Mouse (Mus musculus) G1E-ER4 (cell line): ENCODE data around the gene Gm16181. TPM values are rescaled to one million over a fixed set of nuclear protein-coding genes. Genes with fewer than 3 reads are reported as not detected.

ENCODE experiments used
- GATA1 ChIP-seq: IDR thresholded peaks from one replicate; pipeline ENCODE4 v1.8.0; 2012; ENCODE audit warnings: low read length, inconsistent platforms
- polyA plus RNA-seq: library from polyadenylated mRNA; stranded (reverse); fragments of >175 nt; gene quantifications from 2 replicates; pipeline ENCODE4 v1.2.3, GENCODE M21; 2012

Gm16181 gene
- polyA plus RNA-seq, 1 experiment: not detected

DNA sequence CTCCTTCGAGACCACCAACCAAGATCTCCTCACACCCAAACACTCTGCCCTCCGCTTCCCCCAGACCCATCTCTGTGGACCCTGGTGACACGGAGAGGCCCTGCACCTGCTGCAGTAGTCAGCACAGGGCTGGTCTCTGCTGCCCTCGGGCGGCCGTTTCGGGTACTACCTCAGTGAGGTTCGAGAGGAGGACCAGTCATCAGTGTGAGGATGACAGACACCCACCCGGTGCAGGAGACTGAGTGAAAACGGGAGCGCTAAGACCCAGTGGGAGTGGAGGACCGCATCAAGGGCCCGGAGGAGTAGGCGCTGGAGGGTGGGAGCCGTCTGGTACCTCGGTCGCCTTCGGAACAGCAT lies 15.7 kb downstream of the Gm16181 start:
- TF ChIP-seq GATA1: no peak

DNA sequence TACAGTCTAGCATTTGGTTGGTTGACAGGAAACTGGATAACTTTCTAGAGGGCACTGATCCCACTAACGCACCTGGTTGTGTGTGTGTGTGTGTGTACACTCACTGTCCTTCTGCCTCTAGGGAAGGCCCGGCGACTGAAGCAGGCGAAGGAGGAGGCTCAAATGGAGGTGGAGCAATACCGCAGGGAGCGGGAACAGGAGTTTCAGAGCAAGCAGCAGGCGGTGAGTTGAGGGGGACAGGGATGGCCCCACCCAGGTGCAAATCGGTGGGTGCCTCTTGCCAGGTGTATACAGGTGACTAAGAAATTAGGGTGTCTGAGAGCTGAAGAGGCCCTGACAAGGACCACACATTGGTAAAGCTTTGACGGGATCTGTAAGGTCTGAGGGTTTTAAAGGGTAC lies 16.4 kb downstream of the Gm16181 start:
- TF ChIP-seq GATA1: no peak

DNA sequence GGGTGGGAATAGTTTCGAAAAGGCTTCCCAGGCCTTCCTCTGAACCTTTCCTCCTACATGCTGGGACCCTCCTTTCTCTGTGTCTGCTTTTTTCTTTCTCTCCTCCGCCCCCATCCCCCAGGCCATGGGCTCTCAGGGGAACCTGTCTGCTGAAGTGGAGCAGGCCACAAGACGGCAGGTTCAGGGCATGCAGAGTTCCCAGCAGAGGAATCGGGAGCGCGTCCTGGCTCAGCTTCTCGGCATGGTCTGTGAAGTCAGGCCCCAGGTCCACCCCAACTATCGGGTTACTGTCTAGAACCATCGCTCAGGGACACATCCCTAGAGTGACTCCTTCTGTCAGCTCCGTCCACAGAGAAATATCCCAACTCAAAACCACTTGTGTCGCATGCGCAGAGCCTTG lies 16.9 kb downstream of the Gm16181 start:
- TF ChIP-seq GATA1: no peak

DNA sequence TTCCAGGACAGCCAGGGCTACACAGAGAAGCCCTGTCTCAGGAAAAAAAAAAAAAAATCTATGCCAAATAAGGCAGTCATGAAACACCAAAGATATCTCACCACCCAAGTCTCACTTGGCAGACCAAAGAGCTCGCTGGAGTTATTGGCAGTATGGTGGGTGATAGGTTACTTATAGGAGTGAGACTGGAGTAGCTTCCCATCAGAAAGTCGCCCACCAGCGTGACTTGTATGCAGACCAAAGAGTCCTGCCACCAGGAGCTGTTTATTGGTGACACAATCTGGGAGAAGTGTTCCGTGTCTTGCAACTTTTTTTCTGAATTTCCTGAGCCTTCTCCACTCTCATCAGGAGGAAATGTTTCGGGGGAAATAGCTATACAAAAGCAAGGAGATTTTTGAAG lies 19.1 kb downstream of the Gm16181 start:
- TF ChIP-seq GATA1: no peak

DNA sequence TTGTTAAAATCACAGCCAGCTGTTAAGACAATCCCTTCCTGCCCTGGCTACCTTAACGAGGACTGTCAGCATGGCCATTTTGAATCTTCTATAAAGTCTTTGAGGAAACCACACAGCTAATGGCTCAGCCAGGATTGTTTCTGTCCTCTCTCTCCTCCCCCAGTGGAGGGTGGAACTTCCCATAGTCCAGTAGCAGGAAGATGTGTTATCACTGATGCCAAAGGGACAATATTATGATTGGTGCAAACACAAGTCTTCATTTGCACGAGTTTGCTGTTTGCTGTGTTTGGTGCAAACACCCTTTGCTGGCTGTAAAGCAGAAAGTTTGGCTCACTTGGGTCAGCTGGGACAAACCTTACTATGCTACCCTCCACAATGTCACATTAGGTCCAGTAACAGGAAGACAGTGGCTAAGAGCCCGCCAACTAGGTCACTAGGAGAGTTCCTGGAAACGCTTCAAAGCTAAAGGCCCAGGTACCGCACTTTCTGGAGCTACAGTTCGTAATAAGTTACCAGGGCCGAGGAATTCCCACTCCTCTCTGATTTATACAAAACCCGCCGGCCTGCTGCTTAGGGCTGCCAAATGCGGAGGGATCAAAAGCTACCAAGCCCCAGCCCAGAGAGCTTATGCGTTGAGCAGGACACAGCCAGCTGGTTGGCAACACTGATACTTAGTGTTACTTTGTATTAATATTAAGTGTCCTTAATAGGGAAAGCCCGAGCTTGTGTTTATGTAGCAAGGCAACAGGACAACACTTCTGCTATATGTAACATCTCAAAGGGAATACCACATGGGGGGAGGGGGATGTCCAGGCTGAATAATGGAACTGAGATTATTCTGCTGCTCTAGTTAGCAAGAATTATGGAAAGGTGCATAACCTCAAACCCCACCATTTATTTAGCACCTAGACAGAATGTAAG lies 20.0 kb downstream of the Gm16181 start:
- TF ChIP-seq GATA1: no peak

DNA sequence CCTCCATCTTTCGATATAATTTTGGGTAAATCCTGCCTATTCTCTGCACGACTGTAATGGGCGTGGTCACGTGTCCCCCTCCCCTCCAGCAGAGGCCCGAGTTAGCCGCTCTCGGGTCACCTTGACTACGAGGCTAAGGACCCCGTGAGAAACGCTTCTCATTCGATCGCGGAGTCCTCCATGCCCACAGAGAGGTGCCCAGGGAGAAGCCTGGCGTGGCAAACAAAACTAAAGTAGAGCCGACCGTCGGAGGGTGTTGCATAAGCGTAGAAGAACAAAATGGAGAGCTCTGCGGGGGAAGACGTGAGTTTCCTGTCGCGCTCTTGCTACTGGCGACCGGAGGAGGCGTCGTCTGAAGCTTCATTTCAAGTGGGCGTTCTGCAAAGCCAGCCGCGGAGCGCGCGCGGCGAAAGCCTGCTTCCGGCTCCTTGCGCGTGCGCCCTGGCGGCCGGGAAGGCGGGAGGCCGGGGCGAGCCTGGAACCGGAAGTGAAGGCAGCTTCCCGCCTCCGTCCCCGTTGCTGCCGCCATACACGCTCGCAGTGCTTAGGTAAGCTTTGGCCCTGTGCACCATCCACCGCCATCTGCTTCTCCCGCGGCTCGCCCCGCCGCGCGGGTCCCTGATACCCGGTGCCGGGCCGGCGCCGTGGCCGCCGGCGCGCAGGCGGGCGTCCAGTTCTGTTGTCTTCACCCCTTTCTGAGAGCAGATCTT lies 20.8 kb downstream of the Gm16181 start, which contains the start of gene Ddx39b:
Gene Ddx39b (plus strand): TSS at position 442 of the 710 bp plus-strand sequence.
- no peak for TF ChIP-seq GATA1

DNA sequence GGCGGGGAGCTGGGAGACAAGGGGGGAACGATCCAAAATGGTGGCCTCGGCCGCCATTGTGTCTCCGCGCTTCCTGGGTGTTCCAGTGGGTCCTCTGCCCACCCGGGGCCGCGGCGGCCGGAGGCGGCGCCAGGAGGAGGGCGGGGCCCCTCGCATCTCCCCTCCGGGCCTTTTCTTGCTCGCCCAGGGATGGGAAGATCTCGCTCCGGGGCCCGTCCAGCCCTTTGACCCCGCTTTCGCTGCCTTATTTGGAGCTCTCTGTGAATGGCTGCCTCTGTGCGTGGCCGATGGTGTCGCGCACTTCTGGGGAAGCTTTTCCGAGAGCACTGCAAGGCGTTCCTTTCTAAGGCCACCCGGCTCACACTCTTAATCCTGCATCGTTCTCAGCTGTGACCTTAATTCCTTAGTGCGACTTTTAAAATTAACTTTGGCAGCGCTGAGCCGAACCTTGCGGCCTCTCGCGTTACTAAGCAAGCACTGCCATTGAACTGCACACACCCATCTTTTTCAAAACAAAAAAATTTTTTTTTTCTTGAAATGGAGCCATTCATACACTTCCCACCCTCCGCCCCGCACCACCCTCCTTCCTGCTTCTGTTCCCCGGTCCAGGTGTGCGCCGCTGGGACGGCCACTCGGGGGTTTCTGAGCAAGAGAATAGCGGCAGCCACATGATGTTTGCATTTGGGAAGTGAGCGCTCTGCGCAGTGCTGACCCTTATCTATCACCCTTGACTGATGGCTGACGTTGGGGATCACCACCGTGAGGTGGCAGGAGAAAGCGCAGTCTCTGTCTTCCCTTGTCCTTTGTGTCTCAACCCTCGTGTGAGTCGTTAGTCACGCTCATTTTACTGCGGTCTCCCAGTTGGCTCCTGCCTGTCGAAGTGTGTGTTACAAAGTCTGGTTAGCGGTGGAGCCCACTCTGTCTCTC lies 21.6 kb downstream of the Gm16181 start:
- TF ChIP-seq GATA1: no peak

DNA sequence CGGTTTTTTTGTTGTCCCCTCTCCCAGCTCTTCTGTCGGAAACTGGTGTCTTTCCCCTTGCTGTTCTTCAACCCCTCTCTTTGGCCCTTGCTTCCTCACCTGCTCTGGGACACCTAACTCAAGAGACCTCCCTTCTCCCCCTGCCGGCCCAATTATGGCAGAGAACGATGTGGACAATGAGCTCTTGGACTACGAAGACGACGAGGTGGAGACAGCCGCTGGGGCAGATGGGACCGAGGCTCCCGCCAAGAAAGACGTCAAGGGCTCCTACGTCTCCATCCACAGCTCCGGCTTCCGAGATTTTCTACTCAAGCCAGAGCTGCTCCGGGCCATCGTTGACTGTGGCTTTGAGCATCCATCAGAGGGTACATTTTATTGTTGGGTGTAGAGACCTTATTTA lies 22.5 kb downstream of the Gm16181 start:
- TF ChIP-seq GATA1: no peak

DNA sequence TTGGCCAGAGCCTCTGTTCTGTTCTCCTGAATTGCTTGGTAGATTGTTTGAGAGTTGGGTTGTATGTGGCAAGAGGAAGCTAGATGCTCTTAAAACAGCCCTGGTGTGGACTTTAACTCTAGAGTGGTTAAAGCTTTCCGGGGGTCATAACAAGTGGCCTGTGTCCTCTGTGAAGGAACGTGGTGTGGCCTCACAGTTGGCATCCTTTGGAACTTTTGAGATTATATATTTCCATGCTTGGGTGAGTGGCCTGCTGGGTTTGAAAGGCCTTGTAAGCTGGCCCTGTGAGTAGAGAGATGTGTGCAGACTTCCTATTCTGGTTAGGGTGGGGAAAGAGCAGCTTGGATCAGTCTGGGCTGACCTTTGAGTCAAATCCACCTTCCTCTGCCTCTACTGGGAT lies 24.4 kb downstream of the Gm16181 start:
- TF ChIP-seq GATA1: no peak

DNA sequence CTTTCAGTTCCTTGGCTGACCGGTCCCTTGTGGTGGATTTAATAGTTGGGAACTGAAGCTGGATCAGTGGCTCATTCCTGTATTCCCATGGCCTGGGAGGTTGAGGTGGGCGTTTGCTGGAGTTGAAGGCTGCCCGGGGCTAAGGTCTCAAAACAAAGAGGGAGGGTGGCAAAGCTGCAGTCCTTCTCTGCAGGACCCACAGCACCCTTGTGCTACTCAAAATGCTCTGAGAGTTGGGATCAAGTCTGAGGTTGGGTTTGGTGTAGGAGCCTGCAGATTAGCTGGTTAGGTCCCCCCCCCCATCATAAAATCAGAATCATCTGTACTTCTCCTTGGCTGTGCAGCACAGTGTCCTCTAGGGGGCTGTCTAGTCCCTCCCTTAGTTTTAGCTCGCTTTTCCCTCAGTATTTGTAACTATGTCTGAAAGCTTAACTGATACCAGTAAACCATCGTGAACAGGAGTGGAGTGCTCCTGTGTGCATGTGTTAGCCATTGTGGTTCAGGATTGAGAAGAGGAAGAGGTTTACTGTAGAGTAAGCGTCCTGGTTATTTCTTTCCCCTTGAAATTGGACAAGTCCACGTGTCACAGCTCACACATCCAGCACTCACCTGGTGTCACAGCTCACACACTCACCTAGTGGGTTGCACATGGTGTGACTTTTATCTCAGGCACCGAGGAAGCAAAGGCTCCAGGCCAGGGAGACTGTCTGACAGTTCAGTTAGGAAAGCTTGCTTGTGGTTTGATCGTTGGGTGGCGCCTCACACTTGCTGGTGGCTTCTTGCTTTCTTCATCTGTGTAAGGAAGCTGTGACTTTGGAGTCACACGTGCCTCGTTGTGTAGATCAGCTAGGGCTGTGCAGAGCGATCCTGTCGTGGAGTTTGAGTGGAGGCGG lies 25.3 kb downstream of the Gm16181 start:
- no peak for TF ChIP-seq GATA1

DNA sequence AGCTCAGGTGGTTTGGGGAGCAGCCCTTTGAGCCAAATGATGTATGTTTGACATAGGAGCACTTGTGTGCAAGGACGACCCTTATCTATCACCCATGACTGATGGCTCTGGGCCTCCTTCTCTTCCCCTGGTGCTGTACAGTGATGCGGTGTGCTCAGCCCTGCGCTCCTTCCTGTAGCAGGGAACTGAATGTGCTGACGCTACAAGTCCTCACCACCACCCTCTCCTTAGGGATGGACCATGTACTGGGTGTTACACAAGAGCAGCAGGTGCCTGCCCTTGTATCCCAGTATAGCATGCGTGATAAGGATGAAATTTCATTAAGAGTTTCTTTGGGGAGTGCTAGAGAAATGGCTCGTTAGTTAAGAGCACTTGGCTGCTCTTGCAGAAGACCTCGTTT lies 26.5 kb downstream of the Gm16181 start:
- no peak for TF ChIP-seq GATA1

DNA sequence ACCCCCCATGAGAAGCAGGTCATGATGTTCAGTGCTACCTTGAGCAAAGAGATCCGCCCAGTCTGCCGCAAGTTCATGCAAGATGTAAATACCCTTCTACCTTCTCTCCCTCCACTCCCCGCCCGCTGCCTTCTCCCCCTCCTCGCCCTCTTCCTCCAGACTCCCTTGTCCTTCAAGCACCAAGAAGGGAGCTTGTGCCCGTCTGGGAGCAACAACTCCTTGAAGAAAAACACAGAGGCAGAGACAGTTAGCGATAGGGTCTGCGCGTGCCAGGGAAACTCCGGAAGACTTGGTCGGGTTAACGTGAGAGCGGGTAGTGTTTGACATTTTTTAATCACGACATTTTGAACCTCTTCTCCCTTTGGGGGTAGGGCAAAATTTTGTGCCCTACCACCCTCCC lies 28.4 kb downstream of the Gm16181 start:
- no peak for TF ChIP-seq GATA1

DNA sequence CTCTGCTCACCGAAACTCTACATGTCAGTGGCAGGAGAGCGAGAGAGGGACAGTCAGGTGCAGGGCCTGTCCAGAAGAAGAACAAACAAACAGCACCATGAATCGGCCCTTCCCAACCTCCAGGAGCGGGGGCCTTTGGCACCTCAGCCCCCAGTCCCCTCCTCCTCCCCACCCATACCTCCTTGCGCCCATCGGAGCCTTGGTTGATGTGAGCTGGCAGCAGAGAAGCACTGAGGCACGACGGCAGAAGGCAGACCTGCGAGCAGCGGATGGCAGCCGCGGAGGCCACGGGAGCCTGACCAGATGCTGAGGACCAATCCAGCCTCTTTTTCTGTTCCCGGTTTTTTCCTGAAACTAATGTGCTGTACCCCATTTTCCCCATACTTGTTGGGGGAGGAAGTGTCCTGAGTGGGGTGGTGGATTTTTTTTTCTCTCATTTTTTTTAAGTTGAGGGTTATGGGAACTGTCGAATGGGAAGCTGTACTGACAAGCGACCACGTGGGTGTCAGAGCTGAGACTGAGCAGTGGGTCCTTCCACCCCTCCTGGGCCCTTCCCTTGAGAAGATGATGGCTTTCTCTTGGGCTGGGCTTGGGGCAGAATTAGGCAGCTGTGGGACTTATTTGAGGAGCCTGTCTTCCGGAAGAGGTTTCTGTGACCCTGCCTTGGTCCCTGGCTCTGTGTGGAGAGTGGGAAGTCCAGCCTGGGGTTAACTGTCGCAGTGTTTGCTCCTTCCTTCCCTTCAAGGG lies 29.0 kb downstream of the Gm16181 start:
- no peak for TF ChIP-seq GATA1
